Mouse (Mus musculus) liver, embryonic 14.5 days (tissue): ENCODE data around the gene Htr1f.

ENCODE experiments used
- CTCF ChIP-seq: IDR thresholded peaks from 2 replicates; pipeline ENCODE4 v1.5.1; 2016; ENCODE audit warnings: antibody characterized with exemption, low read depth, control low read depth
- EP300 ChIP-seq: IDR thresholded peaks from 2 replicates; pipeline ENCODE4 v1.6.1; 2016; ENCODE audit warnings: antibody characterized with exemption, low read depth

DNA sequence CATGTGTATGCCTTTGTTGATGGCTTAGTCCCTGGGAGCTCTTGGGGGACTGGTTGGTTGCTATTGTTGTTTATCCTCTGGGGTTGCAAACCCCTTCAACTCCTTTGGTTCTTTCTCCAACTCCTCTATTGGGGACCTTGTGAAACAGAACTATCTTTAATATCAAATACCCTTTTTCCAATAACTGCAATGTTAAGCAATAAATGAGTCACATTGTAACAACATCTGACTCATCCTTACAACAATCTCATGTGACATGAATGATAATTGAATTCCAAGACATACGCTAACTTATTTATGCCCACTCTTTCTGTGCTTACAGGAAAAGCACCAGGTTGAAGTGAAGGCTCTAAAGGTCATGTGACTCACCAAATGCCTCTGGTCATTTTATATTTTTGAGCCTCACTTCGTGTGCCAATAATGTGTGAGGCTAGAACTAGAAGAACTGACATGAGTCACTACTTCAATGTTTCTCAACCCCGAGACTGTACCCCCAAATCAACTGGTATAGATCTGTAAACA is 116.3 kb downstream of the Htr1f start:
- no peak for TF ChIP-seq CTCF
- no peak for TF ChIP-seq EP300
